ENCODE assay signal across 8 mouse cellular contexts in the genomic region with DNA sequence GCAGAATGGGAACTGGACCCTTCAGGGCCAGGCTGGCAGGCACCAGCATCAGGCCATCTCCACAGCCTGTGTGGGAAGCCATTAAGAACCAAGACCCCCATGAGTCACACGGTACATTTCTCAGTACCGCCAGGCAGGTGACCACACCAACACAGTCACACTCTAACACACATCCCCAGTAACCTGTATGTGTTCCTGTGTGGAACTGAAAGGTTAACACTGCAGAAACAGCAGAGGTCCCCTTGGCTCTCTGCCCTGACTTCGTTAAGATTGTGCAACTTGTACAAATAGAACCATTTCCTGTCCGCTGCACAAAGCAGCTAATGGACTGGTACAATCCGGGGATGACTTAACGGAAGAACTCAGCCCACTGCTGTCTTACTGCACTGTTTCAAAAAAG. TPM values are rescaled to one million over a fixed set of nuclear protein-coding genes. Genes with fewer than 3 reads are reported as not detected.
A peak's percentile ranks its signal among the peaks of the same experiment; 100 is the strongest.
DNase-seq lines count a peak whose midpoint lies in the region.

No protein-coding gene starts in this region.

- intact Hi-C loops in left cerebral cortex, postnatal 4 days (cut with DNase I), result no loop called here
- intact Hi-C loops in left cerebral cortex, postnatal 36 days (cut with DNase I), result no loop called here

- DNase-seq in left cerebral cortex, postnatal 4 days, result peak; percentile 56
- no peak for DNase-seq in left cerebral cortex, postnatal 36 days (ENCODE audit: low spot score in 2 of 2)
- DNase-seq in adrenal gland, postnatal 14 days, result peak; percentile 91
- peak; percentile 98 for DNase-seq in heart, adult 11 months
- peak; percentile 85 for DNase-seq in kidney, adult 9 months
- DNase-seq in lung, postnatal 25 days (ENCODE audit: low spot score), result peak; percentile 92
- DNase-seq in testis, postnatal 14 days (ENCODE audit: low spot score), result peak; percentile 55
- no peak for DNase-seq in left cerebral cortex, adult 11 months (ENCODE audit: low spot score)

RNA-seq across cellular contexts. Expression of a gene that starts 21.1 kb away (rescaled TPM):
- 10 to 100 TPM; 25.9 to 26.4 TPM for total RNA-seq in left cerebral cortex, postnatal 4 days (2021)
- 10 to 100 TPM; 18.8 to 29.2 TPM for total RNA-seq in left cerebral cortex, postnatal 36 days (2021)
- total RNA-seq in adrenal gland, postnatal 14 days (2021), result 105 and 107 TPM in 2 replicates

Comparison
In these comparisons a context has a peak if more than half of its experiments do, and no peak if none do; other contexts are left out.
1. DNase-seq: peak in left cerebral cortex, postnatal 4 days (single experiment), adrenal gland, postnatal 14 days (single experiment), heart, adult 11 months (single experiment), kidney, adult 9 months (single experiment), lung, postnatal 25 days (single experiment) and testis, postnatal 14 days (single experiment); none in left cerebral cortex, postnatal 36 days (0 of 2) and left cerebral cortex, adult 11 months (single experiment).